ENCODE assay signal across 24 mouse cellular contexts in the genomic region with DNA sequence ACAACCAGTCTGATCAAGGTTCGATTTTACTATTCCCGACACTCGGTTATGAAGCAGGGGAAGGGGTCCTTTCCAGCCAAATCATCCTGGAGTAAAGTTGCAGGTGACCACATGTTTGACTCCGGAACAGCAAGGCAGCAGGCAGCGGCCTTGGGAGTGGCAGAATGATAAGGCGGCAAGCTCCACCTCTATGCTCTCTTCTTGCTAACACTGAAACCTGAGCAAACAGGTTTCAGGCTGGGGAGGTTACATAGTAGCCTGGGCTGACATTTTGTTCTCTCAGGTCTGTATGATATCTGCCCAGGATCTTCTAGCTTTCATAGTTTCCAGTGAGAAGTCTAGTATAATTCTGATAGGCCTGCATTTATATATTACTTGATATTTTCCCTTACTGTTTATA.
A peak's percentile ranks its signal among the peaks of the same experiment; 100 is the strongest.
DNase-seq lines count a peak whose midpoint lies in the region; ATAC-seq lines count a peak whose summit lies in the region.
"Had no signal": no experiment of that assay in that cellular context is flagged by ENCODE, and none has a peak within 500 bp of the region (broad histone marks: within the 10 kb centered on the region; RNA-seq: fewer than 3 reads in every experiment).

No protein-coding gene starts in this region.

- no peak overlapping the region for H3K9ac ChIP-seq in intestine, embryonic 16.5 days (ENCODE audit: low read depth, low read length)
- H3K9ac ChIP-seq in stomach, embryonic 16.5 days (ENCODE audit: low read length) = no peak overlapping the region
- H3K9ac ChIP-seq: forebrain, embryonic 13.5 days; hindbrain, embryonic 12.5 days; hindbrain, embryonic 15.5 days had no signal

- H3K36me3 ChIP-seq in intestine, embryonic 16.5 days (ENCODE audit: control insufficient read depth, insufficient read depth, low read length) = no peaks in the 10 kb centered on the region
- no peaks in the 10 kb centered on the region for H3K36me3 ChIP-seq in stomach, embryonic 16.5 days (ENCODE audit: control insufficient read depth, insufficient read depth, low read length)
- H3K36me3 ChIP-seq: forebrain, embryonic 10.5 days; G1E; hindbrain, embryonic 12.5 days; hindbrain, embryonic 15.5 days had no signal

- peak; percentile 14 for DNase-seq in urinary bladder, postnatal 14 days (ENCODE audit: low spot score)
- no peak for DNase-seq in urinary bladder, postnatal 25 days (ENCODE audit: low spot score)
- no peak for DNase-seq in kidney, postnatal 36 days
- DNase-seq in adrenal gland, postnatal 14 days = no peak
- DNase-seq: adrenal gland, adult 8-10 months; adrenal gland, postnatal 36 days; B cell, adult 2 months; cerebellum, adult 18-20 months; cerebellum, adult 9-10 months; cerebellum, postnatal 14 days; gastrocnemius, postnatal 10 days; gastrocnemius, postnatal 36 days; heart, adult 2 months had no signal

- no peak overlapping the region for H3K4me3 ChIP-seq in intestine, embryonic 16.5 days (ENCODE audit: low read length)
- no peak overlapping the region for H3K4me3 ChIP-seq in stomach, embryonic 16.5 days (replicated peaks; ENCODE audit: low read length)
- H3K4me3 ChIP-seq: forebrain, embryonic 10.5 days; forebrain, embryonic 13.5 days; heart, adult 2 months; hindbrain, embryonic 12.5 days; hindbrain, embryonic 15.5 days had no signal

- no peaks in the 10 kb centered on the region for H3K4me1 ChIP-seq in intestine, embryonic 16.5 days (ENCODE audit: control insufficient read depth, insufficient read depth, low read length)
- no peaks in the 10 kb centered on the region for H3K4me1 ChIP-seq in stomach, embryonic 16.5 days (ENCODE audit: control insufficient read depth, insufficient read depth, low read length)
- H3K4me1 ChIP-seq: forebrain, embryonic 10.5 days; forebrain, embryonic 13.5 days; hindbrain, embryonic 12.5 days; hindbrain, embryonic 15.5 days had no signal

- H3K4me2 ChIP-seq in intestine, embryonic 16.5 days (ENCODE audit: low read depth, low read length) = no peak overlapping the region
- no peak overlapping the region for H3K4me2 ChIP-seq in stomach, embryonic 16.5 days (ENCODE audit: low read depth, low read length)
- H3K4me2 ChIP-seq: forebrain, embryonic 13.5 days; heart, embryonic 11.5 days; hindbrain, embryonic 12.5 days; hindbrain, embryonic 15.5 days had no signal

- no peaks in the 10 kb centered on the region for H3K9me3 ChIP-seq in intestine, embryonic 16.5 days (ENCODE audit: control insufficient read depth, low read length)
- no peaks in the 10 kb centered on the region for H3K9me3 ChIP-seq in stomach, embryonic 16.5 days (replicated peaks; ENCODE audit: control insufficient read depth, low read length)
- H3K9me3 ChIP-seq: forebrain, embryonic 10.5 days; forebrain, embryonic 13.5 days; hindbrain, embryonic 12.5 days; hindbrain, embryonic 15.5 days had no signal

- H3K27ac ChIP-seq in intestine, embryonic 16.5 days (ENCODE audit: low read length) = no peak overlapping the region
- no peak overlapping the region for H3K27ac ChIP-seq in stomach, embryonic 16.5 days (ENCODE audit: low read length)
- H3K27ac ChIP-seq: forebrain, embryonic 10.5 days; forebrain, embryonic 13.5 days; heart, adult 2 months; hindbrain, embryonic 12.5 days; hindbrain, embryonic 15.5 days had no signal

- peak; percentile 88 for ATAC-seq in intestine, embryonic 16.5 days
- peak; percentile 82; the same call in 1 of the 2 replicates for ATAC-seq in stomach, embryonic 16.5 days (ENCODE audit: insufficient read depth, low FRiP score)
- ATAC-seq: forebrain, embryonic 13.5 days; forebrain, embryonic 16.5 days; Patski had no signal

- no peaks in the 10 kb centered on the region for H3K27me3 ChIP-seq in intestine, embryonic 16.5 days (replicated peaks; ENCODE audit: control insufficient read depth, insufficient read depth, low read length)
- H3K27me3 ChIP-seq in stomach, embryonic 16.5 days (ENCODE audit: control insufficient read depth, insufficient read depth, low read length) = no peaks in the 10 kb centered on the region
- H3K27me3 ChIP-seq: CH12.LX; forebrain, embryonic 13.5 days; hindbrain, embryonic 12.5 days; hindbrain, embryonic 15.5 days; Patski had no signal

- 71% methylated on average over 6 of the region's 6 CpGs for WGBS in intestine, embryonic 16.5 days
- WGBS in stomach, embryonic 16.5 days = 54% methylated on average over 6 of the region's 6 CpGs
